Mouse (Mus musculus) colon, adult 2 months (tissue): Measurements from ENCODE around the gene Iqcf1. TPM values are rescaled to one million over a fixed set of nuclear protein-coding genes. Genes with fewer than 3 reads are reported as not detected.

Experiments
- polyA plus RNA-seq: library from polyadenylated mRNA; depleted of rRNA; stranded (reverse); fragments of >200 nt; gene quantifications from 2 replicates; pipeline ENCODE4 v1.2.3, GENCODE M21; 2012; rRNA removed

Iqcf1 gene
- polyA plus RNA-seq, result not detected in 2 replicates

GRCm38 (mm10) chr9:106499667-106500066, at the start of gene Iqcf1:
TSS of gene Iqcf1 (plus strand) at chr9:106499967.

DNA sequence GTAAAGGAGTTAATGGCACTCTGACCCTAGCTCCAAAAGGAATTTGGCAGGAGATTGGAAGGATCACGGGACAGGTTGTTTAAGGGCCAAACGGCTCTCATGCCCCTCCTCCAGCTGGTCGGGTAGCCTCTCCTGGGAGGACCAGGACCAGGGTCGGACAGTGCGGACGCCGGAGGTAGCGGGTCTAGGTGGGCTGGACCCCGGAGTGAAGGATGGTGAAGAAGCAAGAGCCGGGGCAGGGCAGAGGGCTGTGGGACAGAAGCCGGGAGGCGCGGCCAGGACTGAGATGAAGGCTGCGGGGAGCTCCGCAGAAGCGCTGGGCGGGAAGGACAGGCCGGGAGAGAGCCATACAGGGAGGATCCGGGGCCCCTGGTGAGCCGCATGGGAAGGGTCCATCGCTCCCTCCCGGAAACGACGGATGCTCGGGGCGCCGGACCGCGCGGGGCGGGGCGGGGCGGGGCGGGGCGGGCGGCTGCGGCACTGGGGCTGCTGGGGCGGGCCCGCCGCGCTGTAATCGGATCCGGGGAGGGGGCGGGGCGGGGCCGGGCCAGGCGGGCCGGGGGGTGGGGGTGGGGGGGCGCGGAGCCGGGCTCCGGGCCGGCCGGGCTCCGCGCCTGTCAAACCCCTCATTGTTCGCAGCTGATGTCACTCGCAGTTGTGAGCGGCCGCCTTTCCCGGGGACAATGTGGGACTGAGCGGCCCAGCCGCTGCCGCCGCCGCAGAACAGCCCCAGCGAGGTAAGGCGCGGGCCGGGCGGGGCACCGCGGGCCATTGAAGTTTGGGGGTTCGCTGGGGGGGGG, 46.3 kb upstream of the Iqcf1 start, which contains the start of gene Pcbp4:
TSS of gene Pcbp4 (plus strand) at position 21 of the 800 bp plus-strand sequence.

DNA sequence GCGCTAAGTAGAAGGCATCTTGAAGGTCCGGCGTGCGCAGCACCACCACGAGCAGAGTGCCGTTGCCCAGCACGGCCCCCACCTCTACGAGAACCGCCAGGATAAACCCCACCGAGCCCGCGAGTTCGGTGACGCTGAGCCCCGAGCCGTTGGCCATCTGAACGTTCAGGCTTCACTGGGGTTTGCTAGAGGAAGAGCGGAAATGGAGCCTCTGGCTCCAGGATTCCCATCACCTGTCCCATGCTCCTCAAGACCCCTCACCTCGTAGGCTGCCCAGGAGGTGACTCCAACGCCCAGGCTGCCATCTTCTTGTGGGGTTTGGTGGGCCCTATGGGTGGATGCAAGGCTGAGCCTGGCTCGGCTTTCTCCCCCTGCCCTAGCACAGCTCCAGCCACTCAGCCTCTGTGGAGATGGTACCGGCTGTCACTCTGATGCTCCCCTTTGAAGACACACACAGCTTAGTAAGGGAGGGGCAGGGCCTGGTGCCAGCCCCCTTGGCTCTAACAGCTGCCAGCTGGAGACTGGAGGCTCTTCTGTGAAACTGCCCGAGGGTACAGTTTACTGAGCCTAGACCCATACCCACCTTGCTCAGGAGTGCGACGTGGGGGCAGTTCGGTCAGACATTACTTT, 34.1 kb upstream of the Iqcf1 start, which contains the start of gene Gpr62:
TSS of gene Gpr62 (minus strand) at position 368 of the 630 bp plus-strand sequence.

GRCm38 (mm10) chr9:106475663-106476001, 24.1 kb upstream of the Iqcf1 start, which contains the start of gene Rrp9:
TSS of gene Rrp9 (plus strand) at chr9:106475963.

DNA sequence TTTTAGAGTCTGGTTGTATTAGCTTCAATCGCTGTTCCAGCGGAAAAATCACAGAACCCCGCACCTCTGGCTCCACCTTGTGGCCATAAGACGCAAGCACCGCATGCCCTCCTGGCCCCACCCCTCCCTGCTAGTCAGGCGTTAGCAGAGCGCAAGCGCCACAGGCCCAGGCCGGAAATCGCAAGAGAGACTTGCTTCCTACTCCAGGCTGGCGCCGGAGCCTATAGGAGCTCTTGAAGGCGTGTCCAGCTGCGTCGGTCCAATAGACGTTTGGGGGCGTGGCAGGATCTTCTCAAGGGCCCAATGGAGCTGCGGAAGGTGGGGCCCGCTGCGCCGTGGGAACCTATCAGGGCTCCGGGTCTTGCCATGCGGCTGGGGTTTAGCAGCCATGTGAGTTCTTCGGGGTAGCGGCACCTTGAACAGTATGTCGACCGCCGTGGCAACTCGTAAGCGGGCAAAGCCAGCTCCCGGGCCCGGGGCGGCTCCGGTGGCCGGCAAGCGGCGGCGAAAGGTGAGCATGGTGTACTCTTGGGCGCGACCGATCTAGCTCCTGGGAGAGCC, 22.8 kb upstream of the Iqcf1 start, which contains the start of gene Parp3:
TSS of gene Parp3 (minus strand) at position 26 of the 561 bp plus-strand sequence.

DNA sequence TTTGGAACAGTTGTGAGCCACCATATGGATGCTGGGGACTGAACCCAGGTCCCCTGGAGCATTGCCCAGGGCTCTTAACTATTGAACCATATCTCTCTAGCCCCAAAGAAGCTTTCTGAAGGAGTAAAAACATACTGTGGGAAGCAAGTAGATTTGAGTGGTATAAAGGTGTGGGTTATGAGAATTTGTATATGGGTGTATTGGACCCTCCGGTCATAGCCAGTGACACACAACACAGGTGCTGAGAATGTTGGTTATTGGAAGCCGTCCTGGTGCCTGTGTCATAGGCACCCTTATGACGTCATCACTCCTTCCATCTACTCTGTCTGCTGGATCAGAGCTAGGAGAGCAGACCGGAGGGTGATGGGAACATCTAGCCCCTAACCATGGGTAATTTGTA, 14.5 kb downstream of the Iqcf1 start, which contains the start of gene Iqcf5:
TSS of gene Iqcf5 (plus strand) at position 301 of the 400 bp plus-strand sequence.

Other genes with a start within 250 kb of the Iqcf1 start
- gene Poc1a, start 218.9 kb upstream of the Iqcf1 start, polyA plus RNA-seq, result 18.2 and 19.5 TPM in 2 replicates
- 37.7 and 48.3 TPM in 2 replicates for gene Dusp7, start 131.3 kb upstream of the Iqcf1 start, polyA plus RNA-seq
- gene Rpl29, start 70.5 kb upstream of the Iqcf1 start, polyA plus RNA-seq, result 438 and 578 TPM in 2 replicates
- gene Acy1, start 61.6 kb upstream of the Iqcf1 start, polyA plus RNA-seq, result 31.0 and 32.7 TPM in 2 replicates
- 116 and 124 TPM in 2 replicates for gene Abhd14b, start 52.5 kb upstream of the Iqcf1 start, polyA plus RNA-seq
- 29.0 and 34.0 TPM in 2 replicates for gene Abhd14a, start 52.3 kb upstream of the Iqcf1 start, polyA plus RNA-seq
- 48.5 and 48.7 TPM in 2 replicates for gene Pcbp4, start 46.7 kb upstream of the Iqcf1 start, polyA plus RNA-seq
- 0.25 and 0.47 TPM in 2 replicates for gene Gpr62, start 34.0 kb upstream of the Iqcf1 start, polyA plus RNA-seq
- gene Rrp9, start 24.0 kb upstream of the Iqcf1 start, polyA plus RNA-seq, result 25.4 and 27.9 TPM in 2 replicates
- gene Parp3, start 23.0 kb upstream of the Iqcf1 start, polyA plus RNA-seq, result 38.7 and 42.4 TPM in 2 replicates
- not detected in 2 replicates for gene Iqcf5, start 14.6 kb downstream of the Iqcf1 start, polyA plus RNA-seq
- not detected in 2 replicates for gene Iqcf3, start 61.7 kb downstream of the Iqcf1 start, polyA plus RNA-seq
- not detected in 2 replicates for gene Iqcf4, start 71.0 kb downstream of the Iqcf1 start, polyA plus RNA-seq
- not detected in 2 replicates for gene Iqcf6, start 126.6 kb downstream of the Iqcf1 start, polyA plus RNA-seq
- gene Grm2, start 156.1 kb downstream of the Iqcf1 start, polyA plus RNA-seq, result 0.06 TPM in 2 replicates
- 131 and 150 TPM in 2 replicates for gene Tex264, start 186.0 kb downstream of the Iqcf1 start, polyA plus RNA-seq